Mouse (Mus musculus) retina, adult 2 months (tissue): ENCODE measurements around the gene Smyd1.
A peak's percentile ranks its signal among the peaks of the same experiment; 100 is the strongest.
"Not testable (repeated sequence)": the region's sequence is repeated elsewhere in the genome, so short reads cannot be mapped to it uniquely, and the experiment has no call there.

Experiments
- DNase-seq: peaks from one replicate; pipeline ENCODE4 v3.0.0-alpha.2; 2012; ENCODE audit warnings: low read depth, low spot score

The Smyd1 gene

DNA sequence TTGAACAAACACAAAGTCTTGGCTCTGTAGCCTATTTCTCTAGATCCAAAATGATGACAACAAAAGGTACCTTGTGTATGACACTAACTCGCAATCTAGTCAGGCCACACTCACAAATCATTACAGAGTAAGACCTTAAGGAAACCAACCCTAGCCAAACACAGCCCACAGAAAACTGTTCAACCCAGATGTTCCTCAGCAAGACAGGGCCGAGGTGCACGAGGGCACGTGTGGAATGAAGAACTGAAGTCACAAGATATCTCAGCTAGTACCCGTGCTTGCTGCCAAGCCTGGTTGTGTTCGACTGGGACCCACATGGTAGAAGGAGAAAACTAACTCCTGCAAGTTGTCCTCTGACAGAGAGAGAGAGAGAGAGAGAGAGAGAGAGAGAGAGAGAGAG is 7.8 kb upstream of the Smyd1 start:
- no peak for DNase-seq

DNA sequence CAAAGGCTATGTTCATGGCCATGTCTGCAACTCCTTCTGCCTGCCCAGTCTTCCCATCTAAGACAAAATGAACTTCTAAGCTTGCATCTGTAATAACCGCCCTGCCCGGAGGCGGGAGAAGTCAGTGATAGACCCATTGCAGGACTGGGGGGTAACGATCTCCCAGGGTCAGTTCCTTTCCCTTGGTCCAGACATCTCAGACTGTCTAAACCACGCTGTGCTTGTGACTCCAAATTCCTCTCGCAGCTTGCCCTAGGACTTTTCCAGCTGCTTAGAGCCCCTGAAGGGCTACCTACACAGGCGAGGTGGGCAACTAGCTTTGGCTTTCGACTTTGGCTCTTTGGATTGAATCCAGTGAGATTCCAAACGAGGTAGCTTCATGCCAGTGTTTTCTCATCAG is 2.8 kb upstream of the Smyd1 start:
- no peak for DNase-seq

GRCm38 (mm10) chr6:71322491-71322921 is 473 bp upstream of the Smyd1 start, which contains the start of gene Cd8b1:
TSS of gene Cd8b1 (plus strand) at chr6:71322788.
- no peak for DNase-seq

- DNase-seq = no peak
Measured at GRCm38 (mm10) chr6:71307486-71307885, 14.5 kb downstream of the Smyd1 start.

- DNase-seq = no peak
Measured at GRCm38 (mm10) chr6:71302097-71302731, 19.8 kb downstream of the Smyd1 start.

GRCm38 (mm10) chr6:71298751-71299150 is 23.3 kb downstream of the Smyd1 start:
- DNase-seq = no peak

GRCm38 (mm10) chr6:71298051-71298450 is 24.0 kb downstream of the Smyd1 start:
- DNase-seq = no peak

DNA sequence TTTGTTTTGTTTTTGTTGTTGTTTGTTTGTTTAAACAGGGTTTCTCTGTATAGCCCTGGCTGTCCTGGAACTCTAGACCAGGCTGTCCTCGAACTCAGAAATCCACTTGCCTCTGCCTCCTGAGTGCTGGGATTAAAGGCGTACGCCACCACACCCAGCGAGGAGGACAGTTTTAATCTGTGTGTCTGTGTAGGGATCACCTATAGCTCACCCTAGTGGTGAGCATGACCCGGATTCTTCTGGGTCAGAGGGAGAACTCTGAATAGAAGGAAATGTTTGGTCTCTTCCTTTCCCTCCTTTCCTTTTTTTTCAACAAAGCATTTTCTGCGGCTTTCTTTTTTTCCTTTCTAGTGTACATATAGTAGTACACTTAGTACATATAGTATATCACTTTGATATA is 26.7 kb downstream of the Smyd1 start:
- no peak for DNase-seq

GRCm38 (mm10) chr6:71293509-71293908 is 28.5 kb downstream of the Smyd1 start:
- DNase-seq = no peak

GRCm38 (mm10) chr6:71279418-71279817 is 42.6 kb downstream of the Smyd1 start:
- DNase-seq = no peak

DNA sequence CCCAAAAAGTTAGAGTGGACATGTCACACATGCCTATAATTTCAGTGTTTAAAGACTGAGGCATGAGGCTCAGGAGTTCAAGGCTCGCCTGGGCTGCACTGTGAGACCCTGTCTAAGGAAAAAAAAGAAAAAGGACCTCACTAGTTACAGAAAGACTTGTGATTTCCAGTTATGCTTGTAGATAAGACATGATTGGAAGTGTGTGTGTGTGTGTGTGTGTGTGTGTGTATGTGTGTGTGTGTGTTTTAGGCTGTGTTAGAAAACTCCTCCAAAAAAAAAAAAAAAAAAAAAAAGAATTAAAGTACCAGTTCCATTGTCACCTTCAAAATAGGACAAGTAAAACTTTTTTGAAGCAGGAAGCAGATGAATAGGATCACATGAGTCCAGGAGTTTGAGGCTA is 47.4 kb downstream of the Smyd1 start:
- DNase-seq = no peak

- DNase-seq = no peak
Measured at GRCm38 (mm10) chr6:71273715-71274114, 48.3 kb downstream of the Smyd1 start.

- DNase-seq = no peak
Measured at GRCm38 (mm10) chr6:71272316-71272741, 49.7 kb downstream of the Smyd1 start.

- peak; percentile 90 for DNase-seq
Measured at GRCm38 (mm10) chr6:71271389-71272315, 50.4 kb downstream of the Smyd1 start, which contains the start of gene Krcc1. TSS of gene Krcc1 (plus strand) at chr6:71271677.

DNA sequence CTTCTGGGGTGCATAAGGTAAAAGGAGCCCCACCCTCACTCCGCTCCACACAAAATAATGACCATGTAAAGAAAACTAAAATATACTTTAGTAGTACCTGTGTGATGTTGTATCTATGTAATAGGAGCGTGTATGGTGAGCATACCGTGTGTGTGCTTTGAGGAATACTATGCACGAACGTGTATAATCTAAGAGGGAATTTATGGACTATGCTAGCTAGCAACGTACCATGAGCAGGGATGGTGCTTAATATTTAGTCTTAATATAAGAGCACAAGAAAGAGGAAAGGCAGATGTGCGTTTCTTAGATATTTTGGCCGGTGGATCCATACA is 51.0 kb downstream of the Smyd1 start:
- DNase-seq = no peak

DNA sequence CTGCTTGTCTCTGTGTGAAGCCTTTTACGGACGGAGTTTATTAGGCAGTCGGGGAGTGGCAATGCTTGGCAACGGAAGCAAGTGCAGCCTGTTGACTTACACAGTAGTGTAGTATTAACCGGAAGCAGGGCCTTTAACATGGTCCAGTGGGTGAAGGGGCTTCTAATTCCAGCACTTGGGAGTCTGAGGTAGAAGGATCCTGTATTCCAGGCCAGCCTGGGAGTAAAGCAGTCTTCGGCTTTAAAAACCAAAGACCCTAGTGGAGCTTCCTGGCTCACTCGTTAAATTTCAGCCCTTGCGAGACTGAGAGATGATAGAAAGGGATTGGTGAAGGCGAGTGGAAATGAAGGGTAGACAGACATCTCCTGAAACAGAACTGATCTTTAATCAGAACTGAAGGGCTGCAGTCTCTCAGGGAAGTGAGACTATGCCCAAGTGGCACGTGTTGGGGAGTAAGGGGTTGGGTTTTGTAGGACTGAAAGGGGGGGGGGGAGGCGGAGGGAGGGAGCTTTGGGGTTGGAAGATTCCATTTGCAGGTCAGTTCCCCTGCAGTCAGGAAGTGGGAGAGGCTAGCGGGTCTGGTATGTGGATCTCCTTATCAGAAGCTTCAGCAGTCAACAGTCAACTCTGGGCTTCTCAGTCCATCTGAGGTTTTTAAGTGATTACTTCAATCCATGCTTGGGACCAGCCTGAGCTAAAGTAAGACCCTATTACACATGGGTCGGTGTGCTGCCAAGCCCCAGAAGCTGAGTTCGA is 51.6 kb downstream of the Smyd1 start:
- no peak for DNase-seq

GRCm38 (mm10) chr6:71269686-71270050 is 52.4 kb downstream of the Smyd1 start:
- not testable (repeated sequence) for DNase-seq

DNA sequence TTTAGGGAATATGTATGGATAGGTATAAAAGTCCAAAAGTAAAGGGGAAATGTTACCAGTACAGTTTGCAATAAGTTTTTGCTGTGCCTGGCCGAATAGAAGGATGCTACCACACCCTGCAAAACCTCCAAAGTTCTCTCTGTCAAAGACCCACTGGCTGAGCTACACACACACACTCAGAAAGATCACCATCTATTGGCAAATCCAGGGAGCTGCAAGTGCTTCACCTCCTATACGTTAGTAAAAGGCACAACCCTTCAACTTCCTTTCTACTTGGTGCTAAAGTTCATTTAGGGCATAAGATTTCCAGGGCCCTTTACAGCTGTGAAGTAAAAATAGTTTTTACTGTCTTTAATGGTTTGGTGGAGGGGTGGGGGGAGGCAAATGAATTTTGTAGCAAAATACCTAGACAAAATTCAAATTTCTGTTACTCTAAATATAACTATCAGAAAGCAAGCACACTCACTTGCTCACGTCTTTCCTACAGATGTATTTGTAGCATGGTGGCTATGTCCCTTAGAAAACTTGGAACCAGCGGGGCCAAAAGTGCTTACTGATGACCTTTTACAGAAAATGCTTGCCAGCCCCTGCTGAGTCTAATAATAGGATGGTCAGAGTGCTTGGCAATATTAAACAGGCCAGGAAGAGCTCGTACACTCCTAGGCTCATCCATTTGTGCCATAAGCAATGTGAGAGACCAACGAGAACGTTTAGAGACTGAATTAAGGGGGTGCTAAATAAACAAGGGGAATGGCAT is 52.9 kb downstream of the Smyd1 start:
- DNase-seq = no peak

DNA sequence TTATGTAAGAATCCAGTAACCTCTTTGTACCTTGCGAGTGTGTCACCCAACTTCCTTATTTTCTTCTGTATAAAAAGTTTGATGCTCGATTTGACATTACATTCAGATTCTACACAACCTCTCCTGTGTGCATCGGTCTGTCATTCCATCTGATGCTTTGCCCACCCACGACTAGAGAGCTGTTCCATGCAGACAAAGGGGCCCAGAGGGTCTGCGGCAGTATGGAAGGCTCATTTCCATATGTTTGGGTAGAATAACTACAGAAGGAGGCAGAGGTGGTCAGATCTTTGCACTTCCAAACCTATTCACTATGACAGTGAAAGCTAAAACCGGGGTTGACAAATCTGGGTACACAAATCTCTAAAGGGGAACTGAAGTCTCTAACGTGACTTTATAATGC is 54.4 kb downstream of the Smyd1 start:
- DNase-seq = not testable (repeated sequence)

DNA sequence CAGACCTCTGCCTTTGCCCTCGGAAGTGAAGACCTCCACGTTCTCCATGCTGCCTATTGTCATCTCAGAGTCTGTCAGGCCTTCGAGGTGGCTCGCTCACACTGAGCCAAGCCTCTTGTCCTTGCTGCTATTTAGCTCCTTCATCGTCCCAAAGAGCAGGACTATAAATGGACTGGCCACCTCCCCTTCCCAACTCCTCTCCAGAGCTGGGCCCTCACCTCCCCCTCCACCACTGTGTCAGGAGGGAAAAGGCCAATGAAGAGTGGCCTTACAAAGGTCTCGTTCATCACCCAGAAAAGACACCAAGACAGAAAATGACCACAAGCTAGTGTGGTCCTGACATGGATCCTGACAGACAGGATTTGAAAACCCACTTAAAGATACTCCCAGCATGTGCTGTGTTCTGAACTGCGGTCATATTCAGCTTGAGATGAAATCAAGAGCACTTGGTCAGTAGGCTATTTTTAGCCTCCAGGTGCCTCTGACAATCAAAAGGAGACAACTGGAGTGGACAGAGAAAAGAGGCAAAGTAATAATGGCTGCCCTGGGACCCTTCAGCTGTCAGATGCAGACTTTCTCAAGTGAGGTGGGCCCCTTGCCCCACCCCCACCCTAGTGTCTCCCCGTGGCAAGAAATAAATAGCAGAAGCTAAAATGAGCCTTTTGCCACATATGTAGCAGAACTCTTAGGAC is 59.7 kb downstream of the Smyd1 start:
- no peak for DNase-seq

DNA sequence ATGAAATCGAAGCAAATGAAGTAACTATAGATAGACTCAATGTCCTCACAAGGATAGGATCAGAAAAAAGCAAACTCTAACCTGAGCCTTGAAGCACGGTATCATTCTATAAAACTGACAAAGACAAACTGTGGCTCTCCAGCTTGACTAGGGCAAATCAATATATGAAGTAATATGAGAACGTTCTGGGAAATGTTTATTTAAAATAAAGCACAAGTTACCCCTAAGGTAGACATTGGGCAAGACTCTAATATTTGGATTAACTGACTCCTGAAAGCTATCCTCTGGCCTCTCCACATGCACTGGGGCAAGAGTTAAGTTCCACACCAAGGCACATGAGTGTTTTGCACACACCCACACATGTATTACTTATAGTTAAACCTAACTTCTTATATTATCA is 61.0 kb downstream of the Smyd1 start:
- DNase-seq = no peak
